Mouse (Mus musculus) CH12F3 (cell line): ENCODE data around the gene Tenm3.

Source experiments
- in situ Hi-C: fragments of 300-500 bp; cut with MboI; formaldehyde crosslinking; loops from 2 replicates; pipeline ENCODE4 v1.14.3; 2020; ENCODE audit warnings: low sequenced_read_pairs

Gene Tenm3

GRCm38 (mm10) chr8:48810615-48811014 lies 33.1 kb downstream of the Tenm3 start:
- in situ Hi-C loops, result no loop called here

GRCm38 (mm10) chr8:48809104-48809503 lies 34.6 kb downstream of the Tenm3 start:
- in situ Hi-C loops, result no loop called here

GRCm38 (mm10) chr8:48803070-48803469 lies 40.7 kb downstream of the Tenm3 start:
- in situ Hi-C loops, result no loop called here

- in situ Hi-C loops, result no loop called here
Measured at GRCm38 (mm10) chr8:48802231-48802630, 41.5 kb downstream of the Tenm3 start.

- in situ Hi-C loops, result no loop called here
Measured at GRCm38 (mm10) chr8:48797955-48798359, 45.8 kb downstream of the Tenm3 start.

GRCm38 (mm10) chr8:48794285-48794684 lies 49.5 kb downstream of the Tenm3 start:
- in situ Hi-C loops, result no loop called here

GRCm38 (mm10) chr8:48793729-48794128 lies 50.0 kb downstream of the Tenm3 start:
- in situ Hi-C loops, result no loop called here

- in situ Hi-C loops, result no loop called here
Measured at GRCm38 (mm10) chr8:48792587-48793326, 51.0 kb downstream of the Tenm3 start.

- in situ Hi-C loops, result no loop called here
Measured at GRCm38 (mm10) chr8:48783308-48783707, 60.4 kb downstream of the Tenm3 start.

- in situ Hi-C loops, result no loop called here
Measured at GRCm38 (mm10) chr8:48780628-48781027, 63.1 kb downstream of the Tenm3 start.

- in situ Hi-C loops, result no loop called here
Measured at GRCm38 (mm10) chr8:48779194-48779593, 64.6 kb downstream of the Tenm3 start.

GRCm38 (mm10) chr8:48776081-48776480 lies 67.7 kb downstream of the Tenm3 start:
- in situ Hi-C loops, result no loop called here

- in situ Hi-C loops, result no loop called here
Measured at GRCm38 (mm10) chr8:48775531-48776037, 68.2 kb downstream of the Tenm3 start.

GRCm38 (mm10) chr8:48774837-48775236 lies 68.9 kb downstream of the Tenm3 start:
- in situ Hi-C loops, result no loop called here

- in situ Hi-C loops, result no loop called here
Measured at GRCm38 (mm10) chr8:48766545-48767234, 77.1 kb downstream of the Tenm3 start.

GRCm38 (mm10) chr8:48765212-48765611 lies 78.5 kb downstream of the Tenm3 start:
- in situ Hi-C loops, result no loop called here

GRCm38 (mm10) chr8:48764011-48764410 lies 79.7 kb downstream of the Tenm3 start:
- in situ Hi-C loops, result no loop called here

GRCm38 (mm10) chr8:48756874-48757273 lies 86.9 kb downstream of the Tenm3 start:
- in situ Hi-C loops, result no loop called here

- in situ Hi-C loops, result no loop called here
Measured at GRCm38 (mm10) chr8:48755492-48755891, 88.3 kb downstream of the Tenm3 start.

GRCm38 (mm10) chr8:48754959-48755358 lies 88.8 kb downstream of the Tenm3 start:
- in situ Hi-C loops, result no loop called here

GRCm38 (mm10) chr8:48751965-48752364 lies 91.8 kb downstream of the Tenm3 start:
- in situ Hi-C loops, result no loop called here

- in situ Hi-C loops, result no loop called here
Measured at GRCm38 (mm10) chr8:48748503-48749059, 95.2 kb downstream of the Tenm3 start.
